Mouse (Mus musculus): Measurements from ENCODE around the gene Pnmal2. TPM values are rescaled to one million over a fixed set of nuclear protein-coding genes. Genes with fewer than 3 reads are reported as not detected.

Gene Pnmal2
- polyA plus RNA-seq, 1 experiment from 2014 or later = 4.7 TPM

GRCm38 (mm10) chr7:16905491-16906021 lies 38.9 kb upstream of the Pnmal2 start:
- no peak for TF ChIP-seq CTCF (IDR thresholded peaks at IDR 0.05; ENCODE audit: low read depth)
- TF ChIP-seq EP300 (optimal IDR thresholded peaks at IDR 0.05) = no peak
- WGBS = 51% methylated on average over 9 of the region's 9 CpGs
- no peak overlapping the region for H3K9ac ChIP-seq (ENCODE audit: low read length)
- no peak overlapping the region for H3K4me3 ChIP-seq (ENCODE audit: low read depth, low read length)
- no peaks in the 10 kb centered on the region for H3K36me3 ChIP-seq (ENCODE audit: control insufficient read depth, insufficient read depth, low read length)
- H3K27me3 ChIP-seq (ENCODE audit: control insufficient read depth, insufficient read depth, low read length) = no peaks in the 10 kb centered on the region
- H3K9me3 ChIP-seq (ENCODE audit: control insufficient read depth, low read length) = no peaks in the 10 kb centered on the region
- ATAC-seq (ENCODE audit: low FRiP score, low TSS enrichment) (peak; percentile 31; the same call in 1 of the 2 replicates), DNase-seq (ENCODE audit: low spot score) (no peak)
- H3K4me2 ChIP-seq (replicated peaks; ENCODE audit: low read depth) = no peak overlapping the region
- H3K4me1 ChIP-seq (replicated peaks; ENCODE audit: control insufficient read depth, insufficient read depth) = 0 out of 2 replicates have a peak, but pooled peaks cover 4% of the 10 kb centered on the region
- H3K27ac ChIP-seq (replicated peaks) = peak overlapping the region; percentile 41

- no peaks in the 10 kb centered on the region for H3K27me3 ChIP-seq (ENCODE audit: control insufficient read depth, insufficient read depth, low read length)
- H3K27ac ChIP-seq (replicated peaks) = peak within 1 kb of the TSS; percentile 41
- 0 out of 2 replicates have a peak, but pooled peaks cover 4% of the 10 kb centered on the region for H3K4me1 ChIP-seq (replicated peaks; ENCODE audit: control insufficient read depth, insufficient read depth)
- H3K36me3 ChIP-seq (ENCODE audit: control insufficient read depth, insufficient read depth, low read length) = no peaks in the 10 kb centered on the region
- 24% methylated on average over 4 of the region's 6 CpGs for WGBS
- peak within 1 kb of the TSS; percentile 18; the same call in 1 of the 2 replicates for H3K9ac ChIP-seq (ENCODE audit: low read length)
- DNase-seq (ENCODE audit: low spot score) (no peak), ATAC-seq (ENCODE audit: low FRiP score, low TSS enrichment) (no peak; the same call in 1 of the 2 replicates)
- no peak within 1 kb of the TSS for H3K4me3 ChIP-seq (ENCODE audit: low read depth, low read length)
- no peaks in the 10 kb centered on the region for H3K9me3 ChIP-seq (ENCODE audit: control insufficient read depth, low read length)
- no peak within 1 kb of the TSS for H3K4me2 ChIP-seq (replicated peaks; ENCODE audit: low read depth)
- TF ChIP-seq EP300 (optimal IDR thresholded peaks at IDR 0.05) (no peak), CTCF (IDR thresholded peaks at IDR 0.05; ENCODE audit: low read depth) (no peak)
These were observed 38.2 kb upstream of the Pnmal2 start, which contains the start of gene Ptgir for GRCm38 (mm10) chr7:16906281-16906680. Gene Ptgir (plus strand): TSS chr7:16906490.

- DNase-seq (ENCODE audit: low spot score) (no peak), ATAC-seq (ENCODE audit: low FRiP score, low TSS enrichment) (no peak)
- 0 out of 2 replicates have a peak, but pooled peaks cover 4% of the 10 kb centered on the region for H3K4me1 ChIP-seq (replicated peaks; ENCODE audit: control insufficient read depth, insufficient read depth)
- no peaks in the 10 kb centered on the region for H3K36me3 ChIP-seq (ENCODE audit: control insufficient read depth, insufficient read depth, low read length)
- no peak overlapping the region for H3K27ac ChIP-seq (replicated peaks)
- 93% methylated on average over 41 of the region's 41 CpGs for WGBS
- H3K9me3 ChIP-seq (ENCODE audit: control insufficient read depth, low read length) = no peaks in the 10 kb centered on the region
- H3K27me3 ChIP-seq (ENCODE audit: control insufficient read depth, insufficient read depth, low read length) = no peaks in the 10 kb centered on the region
- 0 out of 2 replicates have a peak overlapping the region, but pooled peaks have one; percentile 18 for H3K9ac ChIP-seq (ENCODE audit: low read length)
- H3K4me3 ChIP-seq (ENCODE audit: low read depth, low read length) = no peak overlapping the region
- TF ChIP-seq CTCF (IDR thresholded peaks at IDR 0.05; ENCODE audit: low read depth) (no peak), EP300 (optimal IDR thresholded peaks at IDR 0.05) (no peak)
- no peak overlapping the region; the same call in 1 of the 2 replicates for H3K4me2 ChIP-seq (replicated peaks; ENCODE audit: low read depth)
These were observed 37.5 kb upstream of the Pnmal2 start for GRCm38 (mm10) chr7:16906889-16907559.

GRCm38 (mm10) chr7:16907842-16908241 lies 36.6 kb upstream of the Pnmal2 start:
- Histone ChIP-seq H3K4me3 (ENCODE audit: low read depth, low read length) (no peak overlapping the region), H3K9ac (ENCODE audit: low read length) (0 out of 2 replicates have a peak overlapping the region, but pooled peaks have one; percentile 28), H3K9me3 (ENCODE audit: control insufficient read depth, low read length) (no peaks in the 10 kb centered on the region), H3K36me3 (ENCODE audit: control insufficient read depth, insufficient read depth, low read length) (no peaks in the 10 kb centered on the region), H3K27me3 (ENCODE audit: control insufficient read depth, insufficient read depth, low read length) (no peaks in the 10 kb centered on the region), H3K4me2 (replicated peaks; ENCODE audit: low read depth) (peak overlapping the region; percentile 17; the same call in 1 of the 2 replicates), H3K27ac (replicated peaks) (no peak overlapping the region), H3K4me1 (replicated peaks; ENCODE audit: control insufficient read depth, insufficient read depth) (0 out of 2 replicates have a peak, but pooled peaks cover 4% of the 10 kb centered on the region)
- 63% methylated on average over 7 of the region's 7 CpGs for WGBS
- DNase-seq (ENCODE audit: low spot score) = no peak
- no peak for ATAC-seq (ENCODE audit: low FRiP score, low TSS enrichment)
- TF ChIP-seq CTCF (IDR thresholded peaks at IDR 0.05; ENCODE audit: low read depth) = no peak
- TF ChIP-seq EP300 (optimal IDR thresholded peaks at IDR 0.05) = no peak

- 28% methylated on average over 11 of the region's 11 CpGs for WGBS
- no peak overlapping the region for H3K4me3 ChIP-seq (ENCODE audit: low read depth, low read length)
- no peak for DNase-seq (ENCODE audit: low spot score)
- TF ChIP-seq EP300 (optimal IDR thresholded peaks at IDR 0.05) = no peak
- no peak for TF ChIP-seq CTCF (IDR thresholded peaks at IDR 0.05; ENCODE audit: low read depth)
- H3K9ac ChIP-seq (ENCODE audit: low read length) = no peak overlapping the region
- ATAC-seq (ENCODE audit: low FRiP score, low TSS enrichment) = no peak
- H3K36me3 ChIP-seq (ENCODE audit: control insufficient read depth, insufficient read depth, low read length) = no peaks in the 10 kb centered on the region
- H3K27ac ChIP-seq (replicated peaks) = no peak overlapping the region
- H3K27me3 ChIP-seq (ENCODE audit: control insufficient read depth, insufficient read depth, low read length) = no peaks in the 10 kb centered on the region
- H3K9me3 ChIP-seq (ENCODE audit: control insufficient read depth, low read length) = no peaks in the 10 kb centered on the region
- H3K4me2 ChIP-seq (replicated peaks; ENCODE audit: low read depth) = peak overlapping the region; percentile 17; the same call in 1 of the 2 replicates
- H3K4me1 ChIP-seq (replicated peaks; ENCODE audit: control insufficient read depth, insufficient read depth) = 0 out of 2 replicates have a peak, but pooled peaks cover 4% of the 10 kb centered on the region
These were observed 36.1 kb upstream of the Pnmal2 start for GRCm38 (mm10) chr7:16908367-16908766.

- Histone ChIP-seq H3K27me3 (ENCODE audit: control insufficient read depth, insufficient read depth, low read length) (no peaks in the 10 kb centered on the region), H3K27ac (replicated peaks) (no peak overlapping the region; the same call in 1 of the 2 replicates), H3K4me1 (replicated peaks; ENCODE audit: control insufficient read depth, insufficient read depth) (0 out of 2 replicates have a peak, but pooled peaks cover 4% of the 10 kb centered on the region), H3K4me3 (ENCODE audit: low read depth, low read length) (no peak overlapping the region), H3K36me3 (ENCODE audit: control insufficient read depth, insufficient read depth, low read length) (no peaks in the 10 kb centered on the region), H3K4me2 (replicated peaks; ENCODE audit: low read depth) (no peak overlapping the region), H3K9ac (ENCODE audit: low read length) (no peak overlapping the region), H3K9me3 (ENCODE audit: control insufficient read depth, low read length) (no peaks in the 10 kb centered on the region)
- 47% methylated on average over 11 of the region's 11 CpGs for WGBS
- no peak for DNase-seq (ENCODE audit: low spot score)
- ATAC-seq (ENCODE audit: low FRiP score, low TSS enrichment) = no peak
- TF ChIP-seq EP300 (optimal IDR thresholded peaks at IDR 0.05) = no peak
- TF ChIP-seq CTCF (IDR thresholded peaks at IDR 0.05; ENCODE audit: low read depth) = no peak
These were observed 35.6 kb upstream of the Pnmal2 start for GRCm38 (mm10) chr7:16908859-16909258.

All from stomach, postnatal 0 days (tissue).